Comparison of ENCODE assay signal across 22 mouse cellular contexts in genomic region chr11:19160669-19161068, GRCm38 (mm10).
A peak's percentile ranks its signal among the peaks of the same experiment; 100 is the strongest.
DNase-seq lines count a peak whose midpoint lies in the region; ATAC-seq lines count a peak whose summit lies in the region.
"Had no signal": no experiment of that assay in that cellular context is flagged by ENCODE, and none has a peak within 500 bp of the region (broad histone marks: within the 10 kb centered on the region; RNA-seq: fewer than 3 reads in every experiment).

No protein-coding gene starts in this region.

- no peaks in the 10 kb centered on the region for H3K4me1 ChIP-seq in embryonic facial prominence, embryonic 15.5 days
- H3K4me1 ChIP-seq in embryonic facial prominence, embryonic 10.5 days, result no peaks in the 10 kb centered on the region
- no peaks in the 10 kb centered on the region for H3K4me1 ChIP-seq in midbrain, embryonic 15.5 days
- H3K4me1 ChIP-seq in midbrain, embryonic 11.5 days (ENCODE audit: control insufficient read depth, insufficient read depth, low read length), result no peaks in the 10 kb centered on the region
- H3K4me1 ChIP-seq: heart, embryonic 10.5 days; heart, embryonic 15.5 days had no signal

- no peak overlapping the region for H3K4me2 ChIP-seq in embryonic facial prominence, embryonic 15.5 days (replicated peaks)
- H3K4me2 ChIP-seq in midbrain, embryonic 15.5 days, result no peak overlapping the region
- no peak overlapping the region for H3K4me2 ChIP-seq in midbrain, embryonic 11.5 days
- H3K4me2 ChIP-seq: embryonic facial prominence, embryonic 13.5 days; forebrain, embryonic 15.5 days; heart, embryonic 15.5 days; hindbrain, embryonic 13.5 days had no signal

- H3K9ac ChIP-seq in embryonic facial prominence, embryonic 15.5 days, result no peak overlapping the region
- no peak overlapping the region for H3K9ac ChIP-seq in midbrain, embryonic 15.5 days
- H3K9ac ChIP-seq in midbrain, embryonic 11.5 days (ENCODE audit: low read length), result no peak overlapping the region
- H3K9ac ChIP-seq: embryonic facial prominence, embryonic 13.5 days; forebrain, embryonic 15.5 days; heart, embryonic 15.5 days; hindbrain, embryonic 13.5 days had no signal

- DNase-seq in embryonic facial prominence, embryonic 10.5 days (ENCODE audit: low spot score), result no peak
- no peak for DNase-seq in midbrain, embryonic 11.5 days (ENCODE audit: low spot score, missing footprints)
- peak; percentile 10 for DNase-seq in ZHBTc4 (ENCODE audit: low read depth, low spot score)
- no peak for DNase-seq in spleen, postnatal 4 days (ENCODE audit: low spot score in 2 of 2)
- DNase-seq in kidney, postnatal 10 days, result no peak
- DNase-seq: adrenal gland, postnatal 14 days; B cell, adult 2 months; cerebellum, adult 11-12 months; cerebellum, adult 9-10 months; cerebellum, postnatal 25 days; gastrocnemius, postnatal 36 days; heart, adult 18-20 months; heart, postnatal 14 days had no signal

- H3K4me3 ChIP-seq in embryonic facial prominence, embryonic 15.5 days (replicated peaks), result no peak overlapping the region
- H3K4me3 ChIP-seq in embryonic facial prominence, embryonic 10.5 days, result no peak overlapping the region
- H3K4me3 ChIP-seq in midbrain, embryonic 15.5 days, result no peak overlapping the region
- H3K4me3 ChIP-seq in midbrain, embryonic 11.5 days (ENCODE audit: low read depth, low read length), result no peak overlapping the region
- H3K4me3 ChIP-seq: embryonic facial prominence, embryonic 13.5 days; forebrain, embryonic 15.5 days; heart, embryonic 10.5 days; heart, embryonic 15.5 days; hindbrain, embryonic 13.5 days had no signal

- no peaks in the 10 kb centered on the region for H3K9me3 ChIP-seq in embryonic facial prominence, embryonic 15.5 days (replicated peaks)
- no peaks in the 10 kb centered on the region for H3K9me3 ChIP-seq in embryonic facial prominence, embryonic 10.5 days
- no peaks in the 10 kb centered on the region for H3K9me3 ChIP-seq in midbrain, embryonic 15.5 days
- no peaks in the 10 kb centered on the region for H3K9me3 ChIP-seq in midbrain, embryonic 11.5 days (ENCODE audit: control insufficient read depth, low read length)
- H3K9me3 ChIP-seq: embryonic facial prominence, embryonic 13.5 days; forebrain, embryonic 15.5 days; heart, embryonic 10.5 days; heart, embryonic 15.5 days; hindbrain, embryonic 13.5 days had no signal

- H3K27me3 ChIP-seq in embryonic facial prominence, embryonic 15.5 days, result no peaks in the 10 kb centered on the region
- no peaks in the 10 kb centered on the region for H3K27me3 ChIP-seq in embryonic facial prominence, embryonic 10.5 days (replicated peaks; ENCODE audit: low read depth, poor library complexity, severe bottlenecking)
- H3K27me3 ChIP-seq in midbrain, embryonic 15.5 days (replicated peaks), result no peaks in the 10 kb centered on the region
- no peaks in the 10 kb centered on the region for H3K27me3 ChIP-seq in midbrain, embryonic 11.5 days (ENCODE audit: control insufficient read depth, insufficient read depth, low read length)
- H3K27me3 ChIP-seq: embryonic facial prominence, embryonic 13.5 days; forebrain, embryonic 15.5 days; heart, embryonic 15.5 days; hindbrain, embryonic 13.5 days had no signal

- no peak for ATAC-seq in embryonic facial prominence, embryonic 15.5 days (ENCODE audit: insufficient number of reproducible peaks, low FRiP score, low TSS enrichment, low read depth)
- ATAC-seq in midbrain, embryonic 15.5 days (replicated peaks), result peak; percentile 66
- ATAC-seq in midbrain, embryonic 11.5 days (ENCODE audit: low FRiP score), result no peak
- ATAC-seq: CD4-positive, CD25-positive, alpha-beta regulatory T cell, adult 4 months; hindbrain, postnatal 0 days had no signal

- H3K27ac ChIP-seq in embryonic facial prominence, embryonic 15.5 days (replicated peaks), result 0 out of 2 replicates have a peak overlapping the region, but pooled peaks have one; percentile 4
- no peak overlapping the region for H3K27ac ChIP-seq in embryonic facial prominence, embryonic 10.5 days (replicated peaks)
- peak overlapping the region; percentile 18; the same call in 1 of the 2 replicates for H3K27ac ChIP-seq in midbrain, embryonic 15.5 days
- H3K27ac ChIP-seq in midbrain, embryonic 11.5 days (ENCODE audit: low read depth, low read length), result no peak overlapping the region
- H3K27ac ChIP-seq: embryonic facial prominence, embryonic 13.5 days; forebrain, embryonic 15.5 days; heart, embryonic 10.5 days; heart, embryonic 15.5 days; hindbrain, embryonic 13.5 days; hindbrain, postnatal 0 days had no signal

- 42% methylated on average over 5 of the region's 5 CpGs for WGBS in embryonic facial prominence, embryonic 15.5 days
- WGBS in embryonic facial prominence, embryonic 10.5 days, result 47% methylated on average over 5 of the region's 5 CpGs
- 26% methylated on average over 5 of the region's 5 CpGs for WGBS in midbrain, embryonic 15.5 days
- 47% methylated on average over 5 of the region's 5 CpGs for WGBS in midbrain, embryonic 11.5 days

- no peaks in the 10 kb centered on the region for H3K36me3 ChIP-seq in embryonic facial prominence, embryonic 15.5 days
- H3K36me3 ChIP-seq in embryonic facial prominence, embryonic 10.5 days (replicated peaks), result no peaks in the 10 kb centered on the region
- no peaks in the 10 kb centered on the region for H3K36me3 ChIP-seq in midbrain, embryonic 15.5 days (replicated peaks)
- H3K36me3 ChIP-seq in midbrain, embryonic 11.5 days (ENCODE audit: control insufficient read depth, insufficient read depth, low read length), result no peaks in the 10 kb centered on the region
- H3K36me3 ChIP-seq: embryonic facial prominence, embryonic 13.5 days; forebrain, embryonic 15.5 days; heart, embryonic 10.5 days; heart, embryonic 15.5 days; hindbrain, embryonic 13.5 days had no signal

Comparison
In these comparisons a context has a peak if more than half of its experiments do, and no peak if none do; other contexts are left out.
1. H3K27ac ChIP-seq: peak in embryonic facial prominence, embryonic 15.5 days (single experiment) and midbrain, embryonic 15.5 days (single experiment); none in embryonic facial prominence, embryonic 10.5 days (single experiment) and midbrain, embryonic 11.5 days (single experiment).